Mouse (Mus musculus) left cerebral cortex, postnatal 10 days (tissue): Measurements from ENCODE around the gene Pde6h. TPM values are rescaled to one million over a fixed set of nuclear protein-coding genes. Genes with fewer than 3 reads are reported as not detected.

Source experiments
- DNase-seq, 2 experiments: peaks; one replicate each; pipeline ENCODE4 v3.0.0; 2021 to 2022; ENCODE audit warnings: low spot score in 2 of 2, mixed read lengths in 1 of 2; ENCODE audit errors: extremely low spot score in 1 of 2
- intact Hi-C: fragments of 180-260 bp; cut with DNase I; formaldehyde crosslinking; loops from one replicate; pipeline ENCODE4 v1.15.1; 2025
- total RNA-seq, 2 experiments: library from RNA; stranded (reverse); gene quantifications; 2 replicates each; pipeline ENCODE4 v1.2.3; 2021

The Pde6h gene
- total RNA-seq, 2 experiments from 2014 or later: 0.18 to 1.2 TPM

DNA sequence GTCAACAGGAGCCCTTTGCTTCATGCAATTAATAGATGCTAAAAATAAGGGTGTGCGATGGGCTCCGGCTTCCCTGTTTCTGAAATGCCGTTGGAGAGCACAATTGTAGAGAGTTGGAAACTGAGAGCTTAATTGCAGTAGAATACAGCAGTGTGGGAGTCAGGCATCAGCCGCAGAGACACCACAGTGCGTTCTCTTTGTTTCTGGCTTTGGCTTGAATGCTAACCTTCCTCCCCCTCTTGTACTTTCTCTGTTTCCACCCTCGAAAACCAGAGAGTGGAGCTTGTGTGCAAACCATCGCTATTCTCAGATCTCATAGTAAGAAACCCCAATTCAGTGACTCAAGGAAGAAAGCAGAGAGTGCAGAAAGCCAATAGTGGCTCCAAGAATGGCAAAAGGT, 74.5 kb downstream of the Pde6h start:
- intact Hi-C loops: no loop called here
- no peak for DNase-seq

DNA sequence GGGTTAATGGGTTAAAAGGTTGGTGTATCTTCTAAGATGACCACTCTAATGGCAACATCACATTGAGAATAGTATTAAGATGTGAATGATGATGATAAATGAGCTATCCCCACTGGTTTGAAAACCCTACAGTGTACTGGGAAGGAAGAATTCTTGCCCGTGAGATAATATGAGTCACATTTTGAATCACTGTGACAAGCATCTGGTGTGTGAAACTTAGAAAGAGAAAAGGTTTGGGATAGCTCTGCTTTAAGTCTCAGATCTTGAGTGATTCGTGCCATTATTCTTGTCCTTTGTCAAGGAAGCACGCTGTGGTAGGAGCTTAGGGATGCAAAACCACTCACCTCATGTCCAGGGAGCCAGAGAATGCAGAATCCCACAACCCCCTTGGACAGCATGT, 75.4 kb downstream of the Pde6h start:
- no peak for DNase-seq
- intact Hi-C loops: no loop called here

- no peak for DNase-seq
- intact Hi-C loops: loop anchor here (10.0 kb wide), 1 partner anchor 165 kb away; no protein-coding TSS in a partner anchor
Observed at GRCm38 (mm10) chr6:136999707-137000446, 76.2 kb downstream of the Pde6h start.

DNA sequence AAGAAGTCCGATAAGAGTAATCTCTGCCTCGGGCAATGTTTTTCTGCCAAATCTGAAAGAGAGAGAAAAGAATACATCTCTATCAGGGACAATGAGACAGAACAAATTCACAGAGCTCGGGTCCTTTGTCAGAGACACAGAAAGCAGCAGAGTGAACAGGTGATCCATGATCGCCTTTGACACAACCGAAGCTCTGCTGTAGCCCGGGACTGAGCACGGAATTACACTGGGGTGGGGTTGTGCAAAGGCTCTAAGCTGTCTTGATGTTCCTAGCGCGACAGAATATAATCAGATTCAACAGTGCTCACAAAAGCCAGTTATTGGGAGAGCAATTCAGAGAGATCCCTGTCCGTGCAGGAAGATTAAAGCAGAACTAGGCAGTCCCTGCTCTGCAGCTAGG, 77.1 kb downstream of the Pde6h start:
- intact Hi-C loops: loop anchor here (10.0 kb wide), 1 partner anchor 164 kb away; no protein-coding TSS in a partner anchor
- no peak for DNase-seq

GRCm38 (mm10) chr6:137001267-137002168, 77.9 kb downstream of the Pde6h start:
- intact Hi-C loops: loop anchor here (10.0 kb wide), 1 partner anchor 163 kb away; no protein-coding TSS in a partner anchor
- DNase-seq: no peak

DNA sequence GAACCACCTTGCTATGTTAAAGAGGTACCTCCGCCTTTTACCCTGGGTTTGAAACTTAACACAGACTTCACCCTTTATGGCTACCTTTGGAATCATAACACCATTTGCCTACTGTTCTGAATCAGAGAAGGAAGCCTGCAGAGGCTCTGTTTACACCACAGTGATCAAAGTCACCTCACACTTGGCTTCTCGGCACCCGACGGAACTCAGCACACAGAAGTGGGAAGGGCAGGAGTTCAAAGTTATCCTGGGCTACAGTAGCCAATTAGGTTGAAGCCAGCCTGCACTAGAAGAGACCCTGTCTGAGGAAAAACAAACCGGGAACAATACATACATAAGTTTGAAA, 78.5 kb downstream of the Pde6h start:
- DNase-seq: no peak
- intact Hi-C loops: loop anchor here (10.0 kb wide), 1 partner anchor 163 kb away; no protein-coding TSS in a partner anchor

DNA sequence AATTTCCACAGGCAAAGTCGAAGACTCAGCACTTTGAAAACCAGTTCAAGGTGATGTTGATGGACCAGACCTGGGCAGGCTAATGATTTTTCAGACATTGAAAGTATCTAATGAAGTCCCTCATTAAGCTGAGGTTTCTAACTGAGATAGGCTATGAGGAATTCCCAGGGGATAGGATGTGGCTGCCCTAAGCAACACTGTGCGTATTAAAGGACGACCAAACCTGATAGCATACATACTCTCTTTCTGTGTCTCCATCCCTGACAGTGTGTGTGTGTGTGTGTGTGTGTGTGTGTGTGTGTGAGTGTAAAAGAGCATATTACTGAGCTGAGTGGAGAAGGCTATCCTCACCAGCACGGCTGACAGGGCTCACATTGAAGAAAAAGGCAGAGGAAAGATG, 80.7 kb downstream of the Pde6h start:
- DNase-seq: no peak
- intact Hi-C loops: loop anchor here (10.0 kb wide), 1 partner anchor 160 kb away; no protein-coding TSS in a partner anchor

DNA sequence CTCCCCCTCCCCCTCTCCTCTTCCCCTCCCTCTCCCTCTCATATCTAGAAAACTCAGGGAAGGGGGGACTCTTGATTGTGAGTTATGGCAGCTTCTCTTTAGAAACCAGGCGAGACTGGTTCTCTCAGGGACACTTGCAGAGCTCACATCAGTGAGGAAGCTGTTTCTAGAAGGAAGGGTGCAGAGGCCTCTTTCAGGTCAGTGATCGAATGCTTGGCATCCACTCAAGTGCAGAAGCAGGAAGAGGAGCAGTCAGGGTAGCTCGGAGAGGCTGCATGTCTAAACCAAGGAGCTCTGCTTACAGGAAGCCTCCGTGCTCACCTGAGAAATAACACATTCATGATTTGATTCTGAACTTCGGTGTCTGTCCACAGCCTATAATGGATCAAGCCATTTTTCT, 87.6 kb downstream of the Pde6h start:
- no peak for DNase-seq
- intact Hi-C loops: no loop called here

DNA sequence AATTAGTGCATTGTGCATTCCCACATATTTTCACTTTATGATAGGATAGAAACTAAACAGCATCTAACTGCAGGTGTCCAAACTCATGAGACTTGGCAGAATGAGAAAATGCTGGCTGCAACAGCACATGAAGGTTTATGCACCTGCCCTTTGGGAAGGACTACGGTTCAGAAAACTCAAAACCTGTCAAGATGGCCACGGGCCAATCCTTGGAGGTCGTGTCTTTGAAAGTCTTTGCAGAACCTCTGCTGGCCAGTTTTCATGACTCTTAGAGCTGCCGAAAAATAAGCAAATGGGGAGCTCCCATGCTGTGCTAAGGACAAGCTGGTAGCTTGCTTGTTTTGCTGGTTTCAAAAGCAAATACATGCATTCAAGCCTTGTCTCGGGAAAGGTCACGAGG, 90.7 kb downstream of the Pde6h start:
- no peak for DNase-seq
- intact Hi-C loops: no loop called here

DNA sequence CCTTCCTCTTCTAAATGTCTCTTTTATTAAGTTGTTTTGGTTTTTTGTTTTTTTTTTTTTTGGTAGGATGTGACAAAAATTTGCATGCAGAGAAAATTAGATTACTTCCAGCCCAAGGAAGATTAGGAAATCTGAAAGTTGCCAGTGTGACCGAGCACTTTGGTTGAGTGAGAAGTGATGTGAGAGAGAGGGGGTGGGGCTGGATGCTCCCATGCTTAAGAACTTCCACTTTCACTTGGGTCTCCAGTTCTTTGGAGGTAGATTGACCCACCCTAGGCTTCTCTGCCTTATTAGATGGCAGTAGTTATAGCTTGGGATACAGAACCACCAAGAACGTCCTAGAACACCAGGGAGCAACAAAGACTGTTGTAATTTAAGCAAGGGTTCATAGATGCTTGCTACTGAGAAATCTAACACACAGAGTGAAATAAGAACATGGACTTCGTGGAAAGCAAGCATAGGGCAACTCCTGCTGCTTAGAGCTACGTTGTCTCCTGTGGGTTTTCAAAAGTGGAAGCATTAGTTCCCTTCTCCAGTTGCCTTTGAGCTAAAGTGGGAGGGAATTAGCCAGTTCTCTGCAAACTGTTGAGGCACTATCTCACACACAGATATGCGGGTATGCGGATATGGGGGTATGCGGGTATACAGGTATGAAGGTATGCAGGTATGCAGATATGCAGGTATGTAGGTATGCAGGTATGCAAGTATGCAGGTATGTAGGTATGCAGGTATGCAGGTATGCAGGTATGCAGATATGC, 93.8 kb downstream of the Pde6h start:
- no peak for DNase-seq

More for the DNA sequence above, 93.8 kb downstream of the Pde6h start:
- intact Hi-C loops: no loop called here

Other genes starting within 250 kb of the Pde6h start
- gene Gucy2c, start 142.1 kb upstream of the Pde6h start, total RNA-seq: under 1 TPM; 0.39 to 0.41 TPM
- gene Hist4h4, start 119.4 kb upstream of the Pde6h start, total RNA-seq: 10 to 100 TPM in 1 of 2 experiments, 1 to 10 TPM in 1; 9.6 to 11.8 TPM
- gene H2afj, start 115.6 kb upstream of the Pde6h start, total RNA-seq: 10 to 100 TPM; 45.5 to 48.8 TPM
- 1 to 10 TPM; 4.9 to 5.0 TPM for gene BC049715, start 96.2 kb upstream of the Pde6h start, total RNA-seq
- gene Wbp11, start 95.6 kb upstream of the Pde6h start, total RNA-seq: 100 to 1,000 TPM; 123 to 124 TPM
- 1 to 10 TPM; 2.0 to 4.0 TPM for gene Smco3, start 88.4 kb upstream of the Pde6h start, total RNA-seq
- under 1 TPM in 1 of 2 experiments, not detected in 1; 0.14 TPM for gene Art4, start 66.1 kb upstream of the Pde6h start, total RNA-seq
- gene Mgp, start 48.0 kb upstream of the Pde6h start, total RNA-seq: 10 to 100 TPM; 23.7 to 31.2 TPM
- under 1 TPM in 1 of 2 experiments, not detected in 1; 0.69 TPM for gene Erp27, start 1.7 kb upstream of the Pde6h start, total RNA-seq
- gene Arhgdib, start 18.1 kb downstream of the Pde6h start, total RNA-seq: 10 to 100 TPM; 24.0 to 30.7 TPM
- gene Rerg, start 246.7 kb downstream of the Pde6h start, total RNA-seq: 1 to 10 TPM; 6.6 to 7.8 TPM